Mouse (Mus musculus): Measurements from ENCODE around the gene Sergef.

Sergef gene

DNA sequence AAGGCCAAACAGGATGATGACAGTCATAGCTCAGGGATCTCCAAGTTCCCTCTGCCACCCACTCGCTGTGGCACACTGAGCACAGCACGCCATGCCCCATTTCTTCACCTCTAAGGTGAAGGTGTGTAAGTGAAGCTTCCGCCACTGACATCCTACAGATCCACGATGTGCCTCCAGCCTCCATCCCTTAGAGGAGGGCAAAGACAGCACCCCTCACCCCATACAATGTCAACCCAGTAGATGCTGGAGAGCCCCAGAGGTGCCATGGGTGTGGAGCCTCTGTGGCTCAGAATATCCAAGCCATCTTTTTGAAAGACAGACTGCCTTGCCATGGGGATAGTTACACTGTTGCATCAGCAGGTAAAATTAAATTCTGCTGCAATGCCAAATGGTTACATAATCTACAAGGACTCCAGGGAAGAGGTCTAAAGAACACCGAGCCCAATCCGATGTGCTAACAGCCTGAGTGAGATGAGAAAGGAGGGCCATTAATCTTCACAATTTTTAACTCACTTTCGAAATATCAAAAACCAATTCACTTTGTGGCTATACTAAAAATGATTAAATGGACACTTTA lies 23.1 kb downstream of the Sergef start:
- DNase-seq (ENCODE audit: low read depth), result no peak

DNA sequence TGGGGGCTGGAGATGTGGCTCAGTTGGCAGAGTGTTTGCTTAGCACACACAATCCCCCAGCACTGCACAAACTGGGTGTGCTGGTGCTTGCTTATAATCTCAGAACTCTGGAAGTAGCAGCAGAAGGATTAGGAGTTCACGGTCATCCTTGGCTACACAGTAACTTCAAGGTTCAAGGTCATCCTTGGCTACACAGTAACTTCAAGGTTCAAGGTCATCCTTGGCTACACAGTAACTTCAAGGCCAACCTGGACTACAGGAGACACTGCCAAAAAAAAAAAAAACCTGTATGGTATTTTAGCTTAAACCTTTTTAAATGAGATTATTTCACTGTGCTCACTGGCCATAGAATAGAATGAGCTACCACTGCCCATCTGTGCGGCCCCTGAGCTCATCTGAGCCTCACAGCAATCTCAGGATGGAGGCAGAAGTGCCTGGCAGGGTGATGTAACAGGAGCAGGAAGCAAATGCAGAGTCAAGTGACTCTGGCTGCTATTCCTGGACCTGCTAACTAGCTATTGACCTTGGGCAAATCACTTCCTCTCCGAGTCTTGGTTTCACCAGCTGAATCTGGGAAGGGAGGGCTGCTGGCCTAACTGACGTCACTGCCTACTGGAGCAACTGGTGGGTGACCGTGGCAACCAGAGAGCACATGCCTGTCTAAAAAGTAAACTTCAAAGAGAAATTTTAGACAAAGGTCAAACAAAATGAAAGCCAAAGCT lies 24.2 kb downstream of the Sergef start:
- DNase-seq (ENCODE audit: low read depth), result no peak

DNA sequence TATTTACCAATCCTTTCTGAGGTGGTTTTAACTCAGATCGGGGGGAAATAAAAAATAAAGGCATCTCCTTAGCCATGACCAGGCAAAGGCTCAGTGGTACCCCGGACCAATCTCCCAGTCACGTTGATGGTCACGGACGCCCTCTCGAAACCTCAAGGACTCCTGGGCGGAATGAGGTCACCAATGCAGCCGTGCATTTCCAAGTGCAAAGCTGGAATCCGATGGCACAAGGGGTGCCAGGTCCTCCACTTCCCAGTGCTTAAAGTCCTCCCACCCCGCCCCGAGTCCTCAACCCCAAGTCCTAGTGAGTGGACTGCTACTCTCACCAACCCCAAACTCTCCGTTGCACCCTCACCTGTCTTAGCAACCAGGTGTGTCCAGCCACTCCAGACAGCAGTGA lies 25.3 kb downstream of the Sergef start:
- DNase-seq (ENCODE audit: low read depth), result no peak

DNA sequence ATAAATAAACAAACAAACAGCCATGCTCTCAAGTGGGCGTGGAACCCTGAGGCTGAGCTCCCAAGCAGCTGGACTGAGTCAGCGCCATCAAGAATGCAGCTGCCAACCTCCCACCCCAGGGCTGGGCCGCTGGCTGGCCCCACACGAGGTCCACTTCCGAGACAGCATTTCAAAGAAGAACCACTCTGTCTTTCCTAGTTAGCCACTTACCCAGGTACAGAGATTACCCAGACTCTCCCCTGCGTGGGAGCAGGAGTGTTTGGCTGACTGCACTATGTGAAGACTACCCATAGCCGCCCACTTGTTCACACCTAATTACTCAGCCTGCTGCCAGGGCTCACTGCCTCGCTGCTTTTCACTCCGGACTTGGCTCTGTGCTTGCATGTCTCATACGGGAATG lies 26.5 kb downstream of the Sergef start:
- no peak for DNase-seq (ENCODE audit: low read depth)

DNA sequence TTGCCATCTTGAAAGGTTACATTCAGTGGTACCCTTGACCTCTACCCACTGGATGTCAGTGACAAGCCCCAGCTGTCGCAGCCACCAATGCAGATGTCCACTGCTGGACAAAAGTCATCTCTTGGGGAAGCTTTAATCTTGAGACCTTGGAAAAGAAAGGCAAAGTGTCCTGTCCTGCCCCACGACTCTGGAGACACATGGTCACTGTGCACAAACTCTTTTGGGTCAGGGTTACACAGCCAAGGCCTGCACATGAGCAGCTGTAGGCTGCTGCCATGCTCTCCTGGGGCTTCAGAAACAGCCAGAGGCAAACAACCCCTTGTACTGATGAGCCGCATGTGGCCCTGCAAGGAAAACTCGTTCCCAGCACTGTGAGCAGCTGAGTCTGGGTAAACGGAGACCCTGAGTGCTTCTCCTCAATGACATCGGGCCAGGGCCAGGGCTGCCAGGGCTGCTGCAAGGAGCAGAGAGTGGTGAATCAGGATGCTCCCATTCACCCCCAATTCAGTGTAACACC lies 27.1 kb downstream of the Sergef start:
- DNase-seq (ENCODE audit: low read depth), result no peak

DNA sequence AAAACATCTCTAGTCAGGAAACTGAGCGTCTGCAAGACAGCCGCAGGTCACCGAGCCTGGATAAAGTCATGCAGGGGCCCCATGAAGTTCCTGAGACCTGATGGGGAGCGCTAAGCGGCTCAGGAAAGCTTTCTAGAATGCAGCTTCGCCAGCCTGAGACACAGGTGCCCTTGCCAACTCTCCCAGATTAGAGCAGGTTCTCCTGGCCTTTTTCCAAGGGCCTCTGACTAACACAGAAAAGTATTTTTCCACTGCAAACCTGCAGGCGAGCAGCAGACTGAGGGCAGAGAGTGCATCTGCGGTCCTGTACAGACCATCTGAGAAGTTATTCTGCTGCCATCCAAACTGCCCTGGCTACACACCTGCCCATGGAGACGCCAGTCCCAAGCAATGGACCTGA lies 27.6 kb downstream of the Sergef start:
- DNase-seq (ENCODE audit: low read depth), result no peak

DNA sequence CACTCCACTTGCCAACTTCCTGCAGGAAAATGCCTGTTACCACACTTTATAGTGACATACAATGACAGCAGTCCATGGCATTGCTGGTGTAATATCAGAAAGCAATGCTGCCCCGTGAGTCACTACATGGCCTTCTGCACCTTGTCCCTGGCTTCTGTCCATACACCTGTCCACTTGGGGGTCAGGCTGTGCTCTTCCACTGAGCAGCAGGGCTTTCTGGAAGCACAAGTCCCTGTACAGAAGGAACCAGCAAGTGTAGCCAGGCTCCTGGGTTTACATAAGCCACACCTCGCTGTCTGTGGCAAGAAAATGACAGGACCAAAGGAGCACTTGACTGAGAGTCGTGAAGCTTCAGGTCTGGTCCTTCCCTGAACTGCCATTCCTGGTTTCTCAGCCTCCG lies 30.3 kb downstream of the Sergef start:
- DNase-seq (ENCODE audit: low read depth), result no peak

DNA sequence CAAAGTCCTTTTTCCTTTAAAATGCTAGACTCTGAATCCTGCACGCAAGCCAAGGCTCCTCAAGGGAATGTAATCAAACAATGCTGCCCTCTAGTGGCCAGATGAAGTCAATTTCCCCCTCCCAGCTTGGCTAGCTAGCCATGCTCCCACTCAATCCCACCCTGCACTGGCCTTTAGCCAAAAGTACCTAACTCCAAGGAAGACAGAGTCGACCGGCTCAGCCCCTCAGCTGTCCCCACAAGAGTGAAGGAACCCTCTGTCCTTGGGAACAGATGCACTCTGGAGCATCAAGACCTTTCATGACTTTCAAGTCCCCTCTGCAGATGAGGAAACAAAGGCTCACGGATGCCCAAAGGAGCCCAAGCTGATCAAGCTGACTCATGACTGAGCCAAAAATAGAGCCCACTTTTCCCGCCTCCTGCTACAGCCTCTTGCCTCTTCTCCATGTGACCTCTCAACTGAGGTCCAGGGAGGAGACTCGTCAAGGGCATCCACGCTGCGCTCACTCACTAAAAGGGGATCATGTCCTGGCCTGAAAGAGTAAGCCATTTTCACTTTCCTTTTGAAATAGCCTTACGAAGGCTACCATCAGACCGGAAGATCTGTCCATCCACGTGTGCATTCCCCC lies 32.1 kb downstream of the Sergef start:
- peak; percentile 56 for DNase-seq (ENCODE audit: low read depth)

DNA sequence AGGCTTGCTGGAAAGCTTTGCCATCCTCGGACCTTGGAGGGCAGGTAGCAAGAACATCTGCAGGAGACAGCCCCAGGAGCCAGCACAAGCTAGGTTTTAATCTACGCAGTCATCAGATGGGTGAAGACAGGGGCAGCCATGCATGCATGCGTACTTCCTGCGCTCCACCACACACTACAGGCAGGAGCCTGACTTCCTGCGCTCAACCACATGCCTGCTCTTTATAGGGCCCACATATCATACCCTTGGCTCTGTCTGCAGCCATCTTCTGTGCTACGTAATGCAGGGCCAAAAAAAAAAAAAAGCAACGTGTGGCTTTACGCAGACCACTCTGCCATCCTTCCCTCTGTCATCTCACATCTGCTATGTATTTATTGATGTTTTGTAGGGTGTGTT lies 32.6 kb downstream of the Sergef start:
- no peak for DNase-seq (ENCODE audit: low read depth)

DNA sequence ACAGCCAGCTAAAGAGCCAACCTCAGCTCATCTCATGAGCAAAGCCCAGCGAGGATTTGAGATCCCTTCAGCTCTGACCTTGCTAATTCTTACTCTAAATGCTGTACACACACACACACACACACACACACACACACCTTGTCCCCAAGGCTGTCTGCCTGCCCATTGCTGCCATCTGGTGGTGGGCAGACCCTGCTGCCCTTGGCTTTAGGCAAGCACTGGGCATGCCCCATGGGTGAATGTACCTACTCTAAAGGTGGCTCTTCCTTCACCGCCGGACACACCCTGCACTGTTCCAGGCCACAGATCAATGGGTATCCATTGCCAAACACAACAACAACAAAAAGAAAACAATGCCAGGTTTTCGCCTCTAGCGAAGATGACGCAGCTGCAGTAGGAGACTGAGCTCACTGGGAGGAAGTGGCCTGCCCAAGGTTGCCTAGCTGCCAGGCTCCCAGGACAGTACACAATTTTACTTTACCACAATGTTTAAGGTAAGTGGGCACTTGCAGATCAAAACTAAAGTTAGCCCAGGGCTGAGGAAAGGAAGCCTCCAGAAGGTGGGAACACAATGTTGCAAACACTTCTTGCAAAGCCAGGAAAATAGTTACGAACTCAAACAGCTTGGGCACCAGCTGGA lies 33.1 kb downstream of the Sergef start:
- DNase-seq (ENCODE audit: low read depth), result peak; percentile 46

DNA sequence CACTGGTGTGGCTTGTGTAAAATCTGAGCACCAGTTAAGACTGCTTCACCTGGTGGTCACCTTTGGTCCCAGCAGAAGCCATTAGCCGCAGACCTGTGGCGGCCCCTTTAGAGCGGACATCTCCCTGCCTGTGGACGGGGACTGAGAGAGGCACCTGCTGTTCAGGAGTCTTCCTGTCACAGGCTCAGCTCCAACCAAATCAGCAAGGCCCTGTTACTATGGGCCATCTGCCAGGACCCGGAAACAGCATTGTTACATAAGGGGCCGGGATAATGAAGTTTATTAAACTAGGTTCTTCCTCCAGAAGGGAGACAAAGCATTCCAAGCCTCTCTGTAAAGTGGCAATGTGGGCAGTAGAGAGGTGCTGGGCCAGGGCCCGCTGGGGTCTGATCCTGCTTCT lies 36.6 kb downstream of the Sergef start:
- DNase-seq (ENCODE audit: low read depth), result no peak

DNA sequence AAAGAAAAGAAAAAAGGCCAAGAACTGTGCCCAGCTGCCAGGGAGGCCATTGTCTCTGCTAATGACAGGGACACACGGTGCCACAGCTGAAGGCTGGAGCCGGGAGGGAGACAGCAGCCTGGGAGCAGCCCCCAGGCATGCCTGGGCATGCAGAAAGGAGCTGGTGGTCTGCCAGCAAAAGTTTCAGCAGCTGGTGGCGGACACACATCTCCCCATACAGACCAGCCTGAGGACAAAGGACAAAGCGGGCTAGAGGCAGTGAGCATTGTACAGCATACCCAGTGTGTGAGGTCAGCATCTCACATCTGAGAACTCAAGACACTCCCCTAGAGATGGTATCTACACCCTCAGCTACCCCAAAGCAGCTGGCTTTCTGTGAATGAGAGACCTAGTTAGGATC lies 37.5 kb downstream of the Sergef start:
- DNase-seq (ENCODE audit: low read depth), result no peak

DNA sequence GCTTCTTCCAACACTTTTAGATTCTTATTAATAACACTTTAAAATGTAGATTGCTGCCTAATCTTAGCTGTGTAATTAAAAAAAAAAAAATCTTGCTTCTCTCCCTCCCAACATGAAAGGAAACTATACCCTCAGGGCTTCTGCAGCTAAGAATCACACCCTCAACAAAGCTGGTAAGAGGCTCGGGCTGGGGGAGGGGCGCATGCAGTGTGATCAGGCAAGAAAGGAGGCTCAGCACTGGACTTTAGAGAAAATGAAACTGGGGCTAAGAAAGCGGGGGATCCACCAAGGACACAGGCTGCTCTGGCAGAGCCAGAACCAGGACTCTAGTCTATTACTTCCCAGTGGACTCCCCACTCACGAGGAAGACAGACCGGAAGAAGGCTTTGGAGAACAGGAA lies 38.5 kb downstream of the Sergef start:
- no peak for DNase-seq (ENCODE audit: low read depth)

DNA sequence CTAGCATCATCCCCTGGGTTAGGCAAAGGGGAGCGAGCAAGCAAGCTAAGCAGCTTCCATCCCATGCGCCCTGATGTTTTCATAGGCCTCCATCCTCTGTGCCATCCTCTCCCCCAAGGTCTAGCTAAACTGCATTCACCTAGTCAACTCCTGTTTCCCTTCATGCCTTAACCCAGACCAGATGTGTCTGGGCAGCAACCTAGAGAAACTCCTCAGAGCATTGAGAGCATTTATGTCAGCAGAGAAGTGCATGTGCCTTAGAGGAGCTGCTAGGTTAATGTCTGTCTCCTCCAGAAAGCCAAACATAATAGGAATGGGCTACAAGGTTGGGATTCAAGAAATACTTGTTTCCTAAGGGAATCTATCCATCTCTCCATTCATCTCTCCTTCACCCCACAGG lies 42.6 kb downstream of the Sergef start:
- no peak for DNase-seq (ENCODE audit: low read depth)

DNA sequence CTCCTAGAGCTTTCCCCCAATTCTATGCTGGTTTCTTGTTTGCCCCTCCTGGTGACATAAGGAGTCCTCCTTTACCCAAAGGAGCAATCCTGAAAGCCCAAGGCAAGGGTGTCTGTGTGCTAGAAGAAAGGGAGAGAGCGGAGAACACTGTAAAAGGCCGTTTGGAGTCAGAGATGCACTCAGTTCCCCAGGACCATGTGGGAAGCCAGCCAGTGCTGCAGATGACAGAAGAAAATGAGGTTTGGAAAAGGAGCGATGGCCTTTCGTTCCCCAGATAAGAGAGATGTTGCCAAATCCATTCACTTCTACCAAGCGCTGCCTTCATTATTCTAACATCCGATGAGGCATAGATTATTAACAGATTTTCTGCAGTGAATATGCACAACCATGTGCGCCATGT lies 48.1 kb downstream of the Sergef start:
- no peak for DNase-seq (ENCODE audit: low read depth)

DNA sequence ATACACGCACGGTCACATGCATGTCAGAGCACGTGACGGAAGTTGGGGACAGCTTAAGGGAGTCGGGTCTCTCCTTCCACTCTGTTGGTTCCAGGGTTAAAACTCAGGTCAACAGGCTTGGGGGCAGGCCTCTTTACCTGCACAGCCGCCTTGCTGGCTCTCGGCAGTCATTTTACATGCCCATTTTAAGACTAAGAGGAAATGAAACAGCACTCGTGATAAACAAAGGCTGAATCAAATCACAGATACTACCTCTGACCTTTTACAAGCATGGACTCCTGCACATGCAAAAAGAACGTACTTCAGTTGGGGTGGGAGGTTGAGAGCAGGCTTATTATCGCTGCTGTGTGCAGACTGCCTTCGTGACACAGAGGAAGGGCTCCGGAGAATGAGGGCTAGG lies 50.4 kb downstream of the Sergef start:
- DNase-seq (ENCODE audit: low read depth), result no peak

DNA sequence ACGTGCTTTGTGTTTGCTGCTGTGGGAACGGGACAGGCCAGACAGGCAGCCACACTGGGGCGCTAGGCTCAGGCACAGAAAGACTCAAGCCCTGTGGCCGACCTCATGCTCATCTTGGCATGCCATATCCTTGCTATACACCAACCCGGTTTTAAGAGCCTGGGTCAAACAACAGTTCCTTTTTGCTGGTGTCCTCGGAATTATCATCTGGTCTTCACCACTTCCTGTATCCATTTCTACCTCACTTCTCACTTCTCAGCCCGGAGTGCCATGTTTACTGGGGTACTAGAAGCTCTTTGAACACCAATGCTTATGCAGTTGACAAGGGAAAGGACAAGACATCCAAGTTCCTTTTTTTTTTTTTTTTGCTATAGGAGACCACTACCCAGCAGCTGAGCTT lies 51.6 kb downstream of the Sergef start:
- DNase-seq (ENCODE audit: low read depth), result no peak

DNA sequence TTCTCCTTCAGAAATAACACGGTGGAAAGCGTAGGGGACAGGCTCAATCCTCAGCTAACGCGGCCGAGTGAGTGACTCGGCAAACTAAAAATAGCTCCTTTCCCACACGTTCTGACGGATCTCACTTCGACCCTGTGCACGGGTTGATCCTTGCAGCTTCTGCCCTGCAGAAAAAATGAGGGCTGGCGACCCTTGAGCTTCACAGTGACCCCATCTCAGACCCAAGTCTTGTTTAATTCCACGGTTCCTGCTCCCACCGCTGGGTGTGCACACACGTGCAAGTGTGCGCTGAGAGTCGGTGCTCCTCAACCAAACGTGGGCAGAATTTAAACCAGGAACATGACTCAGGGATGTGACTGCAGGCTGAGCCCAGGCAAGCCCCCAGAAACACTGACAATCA lies 52.1 kb downstream of the Sergef start:
- no peak for DNase-seq (ENCODE audit: low read depth)

DNA sequence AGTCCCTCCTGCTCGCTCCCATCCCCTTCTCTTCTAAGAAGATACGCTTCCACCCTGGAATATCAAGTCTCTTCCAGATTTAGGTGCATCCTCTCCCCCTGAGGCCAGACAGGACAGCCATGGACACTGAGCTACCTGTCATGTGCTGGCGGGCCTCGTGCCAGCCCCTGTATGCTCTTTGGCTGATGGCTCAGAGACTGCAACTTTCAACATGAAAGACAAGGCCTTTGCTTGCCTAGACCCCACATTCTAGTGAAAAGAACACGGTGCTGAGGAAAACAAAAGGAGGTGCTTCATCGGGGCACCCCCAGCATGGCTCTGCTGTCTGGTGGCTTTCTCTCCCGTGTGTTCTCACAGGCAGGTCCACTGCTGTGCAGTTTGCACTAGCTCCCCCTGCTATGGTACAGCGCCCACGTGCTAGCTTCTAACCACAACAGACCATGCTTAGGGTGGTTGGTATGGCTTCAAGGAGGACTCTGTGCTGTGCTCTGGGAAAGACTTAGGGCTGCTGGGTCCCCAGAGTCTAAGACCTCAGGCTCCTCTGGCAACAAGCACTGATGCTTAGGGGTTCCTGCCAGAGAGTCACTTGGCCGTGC lies 52.9 kb downstream of the Sergef start:
- no peak for DNase-seq (ENCODE audit: low read depth)

DNA sequence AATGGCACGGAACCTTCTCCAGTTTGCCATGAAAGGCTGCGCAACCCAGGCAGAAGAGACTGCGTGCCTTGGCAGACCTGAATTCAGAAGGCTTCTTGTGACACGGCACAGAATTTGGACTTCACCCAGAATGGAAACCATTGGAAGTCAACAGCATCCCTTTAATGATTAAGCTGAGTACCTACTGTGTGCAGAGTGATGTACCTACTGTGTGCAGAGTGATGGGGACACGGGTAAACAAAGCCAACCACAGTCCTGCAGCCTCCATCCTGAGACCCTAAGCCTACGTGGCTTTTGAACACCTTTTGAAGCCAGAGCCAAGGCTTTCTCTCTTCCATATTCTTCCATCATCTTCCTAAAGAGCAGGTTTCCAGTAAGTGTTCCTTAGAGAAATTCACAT lies 56.9 kb downstream of the Sergef start:
- DNase-seq (ENCODE audit: low read depth), result no peak

DNA sequence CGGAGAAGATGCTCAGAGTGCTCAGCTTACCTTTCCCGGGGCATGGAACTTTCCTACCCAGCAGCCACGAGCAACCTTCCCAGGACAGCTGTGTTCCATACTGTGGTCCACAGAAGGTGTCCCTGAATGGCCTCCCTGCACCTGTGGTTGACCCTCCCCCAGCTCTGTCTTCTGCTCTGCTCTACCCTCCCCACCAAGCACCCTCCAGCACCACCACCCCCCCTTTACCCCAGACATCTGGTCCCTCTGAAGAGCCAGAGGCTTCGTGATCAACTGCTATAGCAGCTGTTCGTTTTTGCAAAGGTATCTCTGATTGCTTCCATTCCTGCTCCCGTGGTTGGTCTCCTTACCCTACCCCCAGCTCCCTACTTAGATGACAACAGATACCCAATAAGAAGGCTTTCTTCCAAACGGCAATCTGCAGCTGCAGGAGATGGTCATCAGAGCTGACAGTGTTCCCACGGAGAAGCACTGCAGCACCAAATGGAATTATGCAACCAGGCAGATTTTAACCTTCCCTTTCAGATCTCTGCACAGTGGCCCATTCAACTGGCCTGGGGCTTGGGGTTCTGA lies 58.2 kb downstream of the Sergef start:
- DNase-seq (ENCODE audit: low read depth), result no peak

DNA sequence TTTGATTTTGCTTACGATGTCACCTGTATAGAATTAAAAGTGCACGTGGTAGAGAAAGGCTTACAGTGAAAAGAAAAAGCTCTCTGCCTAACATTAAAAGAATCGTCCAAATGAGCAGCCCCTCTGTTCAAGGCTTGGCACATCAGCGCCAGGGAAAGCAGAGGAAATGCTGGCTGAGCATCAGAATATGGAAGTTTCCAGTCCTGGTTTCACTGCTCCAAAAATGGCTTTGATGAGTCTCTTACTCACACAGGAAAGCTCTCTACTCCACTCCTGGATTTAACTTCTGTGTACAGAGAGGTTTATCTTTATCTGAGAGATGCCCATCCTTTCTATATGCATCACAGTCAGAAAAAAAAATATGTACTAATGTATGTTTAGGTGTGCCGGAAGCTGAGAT lies 61.5 kb downstream of the Sergef start:
- no peak for DNase-seq (ENCODE audit: low read depth)

All from c-Kit-positive CD71-negative TER-119-negative erythroid progenitor cells, embryonic 14.5 days (primary cell).